Mouse (Mus musculus) embryonic facial prominence, embryonic 11.5 days (tissue): ENCODE results near the gene Rasd2. TPM values are rescaled to one million over a fixed set of nuclear protein-coding genes. Genes with fewer than 3 reads are reported as not detected.

Source experiments
- ATAC-seq: fragments of 200-750 bp; cut with Nextera tagmentation; replicated peaks from 2 replicates; pipeline ENCODE4 v1.8.0; 2017; ENCODE audit warnings: low read depth; ENCODE audit not compliant: insufficient number of reproducible peaks, low FRiP score, low TSS enrichment
- DNase-seq: peaks from one replicate; pipeline ENCODE4 v3.0.0-alpha.2; 2015; ENCODE audit warnings: low spot score
- H3K27ac ChIP-seq: fragments of 300-500 bp; sonication (generic); replicated peaks from 2 replicates; pipeline ENCODE4 v1.5.1; 2014; ENCODE audit warnings: mild to moderate bottlenecking, low read depth, low read length, control low read depth
- H3K27me3 ChIP-seq: fragments of 300-500 bp; sonication (generic); 2 replicates; pipeline ENCODE4 v1.6.1; 2014; ENCODE audit warnings: mild to moderate bottlenecking, low read length, moderate library complexity, mixed read lengths; ENCODE audit not compliant: control insufficient read depth, insufficient read depth
- H3K36me3 ChIP-seq: fragments of 300-500 bp; sonication (generic); replicated peaks from 2 replicates; pipeline ENCODE4 v1.6.1; 2014; ENCODE audit warnings: low read depth, mild to moderate bottlenecking, low read length, moderate library complexity, mixed read lengths; ENCODE audit not compliant: control insufficient read depth, insufficient read depth
- H3K4me1 ChIP-seq: fragments of 300-500 bp; sonication (generic); 2 replicates; pipeline ENCODE4 v1.6.1; 2014; ENCODE audit warnings: low read length, mixed read lengths; ENCODE audit not compliant: control insufficient read depth, insufficient read depth
- H3K4me2 ChIP-seq: fragments of 300-500 bp; sonication (generic); 2 replicates; pipeline ENCODE4 v1.6.1; 2014; ENCODE audit warnings: low read depth, mild to moderate bottlenecking, control low read depth, low read length, moderate library complexity
- H3K4me3 ChIP-seq: fragments of 300-500 bp; sonication (generic); 2 replicates; pipeline ENCODE4 v1.5.1; 2014; ENCODE audit warnings: low read depth, low read length, control low read depth
- H3K9ac ChIP-seq: fragments of 300-500 bp; sonication (generic); replicated peaks from 2 replicates; pipeline ENCODE4 v1.6.1; 2014; ENCODE audit warnings: mild to moderate bottlenecking, control low read depth, low read length
- H3K9me3 ChIP-seq: fragments of 300-500 bp; sonication (generic); replicated peaks from 2 replicates; pipeline ENCODE4 v1.6.1; 2016; ENCODE audit warnings: mild to moderate bottlenecking, low read length, inconsistent platforms, mixed read lengths; ENCODE audit not compliant: control insufficient read depth
- WGBS: fragments of 180-500 bp; shearing (Covaris S2); extraction: QIAGEN DNeasy Blood & Tissue Kit; methylation state at CpG from one replicate; pipeline ENCODE4 v1.1.7; 2014; 5-methylcytosine and 5-hydroxymethylcytosine counted together
- polyA plus RNA-seq: library from polyadenylated mRNA; unstranded; fragments of >200 nt; fragmentation: Nextera tagmentation; extraction: Ambion mirVana; gene quantifications from 2 replicates; pipeline ENCODE4 v1.2.1, GENCODE M21; 2014

The Rasd2 gene
- 0.31 and 0.93 TPM in 2 replicates for polyA plus RNA-seq

DNA sequence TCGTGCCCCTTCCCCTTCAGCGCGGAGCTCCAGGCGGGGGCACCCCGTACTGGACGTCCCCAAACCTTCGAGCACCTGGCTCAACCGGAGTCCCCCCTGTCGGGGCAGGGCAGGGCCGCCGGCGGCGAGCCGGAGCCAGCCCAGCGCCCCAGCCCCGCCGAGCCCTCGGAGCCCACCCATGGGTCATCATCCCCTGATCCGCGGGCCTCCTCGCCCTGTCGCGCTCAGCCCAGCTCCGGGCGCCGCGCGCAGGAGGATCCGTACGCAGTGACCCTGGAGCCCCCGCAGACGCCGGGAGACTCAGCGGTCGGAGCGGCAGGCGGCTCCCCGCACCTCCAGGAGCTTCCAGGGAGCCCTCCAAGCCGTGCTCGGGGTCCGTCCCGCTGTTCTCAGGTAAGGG, at the start of gene Rasd2:
Rasd2 (plus strand) TSS at position 259 of the 400 bp plus-strand sequence.
- no peak for DNase-seq
- Histone ChIP-seq H3K36me3 (no peaks in the 10 kb centered on the region), H3K27me3 (peaks cover 38% of the 10 kb centered on the region), H3K27ac (no peak within 1 kb of the TSS), H3K4me1 (0 out of 2 replicates have a peak, but pooled peaks cover 3% of the 10 kb centered on the region), H3K4me3 (peak within 1 kb of the TSS; percentile 46), H3K9ac (peak within 1 kb of the TSS; percentile 19; the same call in 1 of the 2 replicates), H3K4me2 (peak within 1 kb of the TSS; percentile 97), H3K9me3 (no peaks in the 10 kb centered on the region)
- no peak for ATAC-seq
- 2% methylated on average over 31 of the region's 42 CpGs for WGBS

DNA sequence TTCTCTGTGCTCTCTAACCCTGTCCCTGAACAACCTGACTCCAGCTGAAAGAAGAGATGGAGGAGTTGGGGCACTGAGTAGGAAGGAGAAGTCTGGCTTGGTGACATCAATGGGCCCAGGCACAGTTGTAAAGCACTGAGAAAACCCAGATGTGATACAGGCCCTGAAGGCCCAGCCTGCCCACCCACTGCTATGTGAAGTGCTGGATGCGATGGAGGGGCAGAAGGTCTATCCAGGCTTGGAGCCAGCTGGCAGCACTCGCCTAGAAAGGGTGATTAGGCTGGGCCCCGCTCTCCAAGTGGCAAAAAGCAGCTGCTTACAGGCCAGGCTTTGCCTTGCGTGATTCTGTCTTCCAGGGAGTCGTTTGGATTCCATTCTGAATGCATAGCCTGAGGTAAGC, 44.4 kb upstream of the Rasd2 start:
- H3K9ac ChIP-seq, result no peak overlapping the region
- no peaks in the 10 kb centered on the region for H3K36me3 ChIP-seq
- WGBS, result 77% methylated on average over 5 of the region's 5 CpGs
- ATAC-seq, result no peak
- no peak overlapping the region for H3K27ac ChIP-seq
- no peaks in the 10 kb centered on the region for H3K27me3 ChIP-seq
- no peak overlapping the region for H3K4me2 ChIP-seq
- no peaks in the 10 kb centered on the region for H3K4me1 ChIP-seq
- no peak overlapping the region for H3K4me3 ChIP-seq
- H3K9me3 ChIP-seq, result no peaks in the 10 kb centered on the region
- no peak for DNase-seq

DNA sequence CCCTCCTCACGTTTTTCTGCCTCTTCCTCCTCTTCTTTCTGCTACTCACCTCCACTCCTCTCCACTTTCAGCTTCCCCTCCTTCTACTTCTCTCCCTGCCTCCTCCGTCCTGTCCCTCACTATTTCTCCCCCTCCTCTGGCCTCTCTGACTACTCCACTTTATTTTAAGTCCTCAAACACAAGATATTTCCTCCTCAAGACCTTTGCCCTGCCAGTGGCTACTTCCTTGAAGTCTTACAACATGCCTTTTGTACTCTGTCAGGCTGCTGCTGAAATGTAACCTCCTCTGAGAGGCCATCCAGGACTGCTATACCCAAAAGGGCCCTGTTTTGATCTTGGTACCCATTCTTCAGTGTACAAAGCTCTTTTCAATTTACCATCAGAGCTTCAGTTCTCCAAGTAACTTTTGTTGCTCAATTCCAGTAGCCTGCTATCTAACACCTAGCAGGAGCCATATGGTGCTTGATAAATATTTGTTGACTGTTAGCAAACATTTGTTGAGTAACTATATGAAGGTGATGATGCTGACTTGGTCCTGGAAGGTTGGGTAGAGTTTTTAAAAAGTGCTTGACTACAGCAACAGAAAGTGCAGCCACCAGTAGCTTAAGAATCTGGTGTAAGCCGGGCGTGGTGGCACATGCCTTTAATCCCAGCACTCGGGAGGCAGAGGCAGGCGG, 41.6 kb upstream of the Rasd2 start:
- ATAC-seq (no peak), DNase-seq (no peak)
- H3K9ac ChIP-seq, result no peak overlapping the region
- no peak overlapping the region for H3K4me2 ChIP-seq
- no peaks in the 10 kb centered on the region for H3K9me3 ChIP-seq
- 70% methylated on average over 6 of the region's 6 CpGs for WGBS
- H3K27ac ChIP-seq, result no peak overlapping the region
- H3K4me3 ChIP-seq, result no peak overlapping the region
- no peaks in the 10 kb centered on the region for H3K27me3 ChIP-seq
- H3K36me3 ChIP-seq, result no peaks in the 10 kb centered on the region
- no peaks in the 10 kb centered on the region for H3K4me1 ChIP-seq

DNA sequence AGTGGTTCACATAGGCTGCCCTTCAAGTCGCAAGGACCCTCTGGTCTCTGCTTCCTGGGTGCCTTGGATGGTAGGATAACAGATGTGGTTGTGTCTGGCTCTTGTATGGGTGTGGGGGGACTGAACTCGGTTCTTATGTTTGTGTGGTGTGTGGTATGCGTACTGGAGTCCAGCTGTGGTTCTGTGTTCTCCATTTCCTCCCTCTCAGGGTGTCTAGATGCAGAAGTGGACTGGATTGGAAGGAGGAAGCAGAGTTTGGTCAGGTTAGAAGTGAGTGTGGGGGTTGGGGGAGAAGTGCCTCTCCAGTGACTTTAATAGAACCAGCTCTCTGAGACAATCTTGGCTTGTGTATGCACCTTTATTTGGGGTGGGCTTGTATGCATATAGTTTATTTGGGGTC, 20.7 kb upstream of the Rasd2 start:
- DNase-seq (no peak), ATAC-seq (no peak)
- Histone ChIP-seq H3K27ac (no peak overlapping the region), H3K4me2 (no peak overlapping the region), H3K4me3 (no peak overlapping the region), H3K9ac (no peak overlapping the region), H3K9me3 (no peaks in the 10 kb centered on the region), H3K36me3 (no peaks in the 10 kb centered on the region), H3K27me3 (no peaks in the 10 kb centered on the region), H3K4me1 (no peaks in the 10 kb centered on the region)
- 79% methylated on average over 3 of the region's 3 CpGs for WGBS

DNA sequence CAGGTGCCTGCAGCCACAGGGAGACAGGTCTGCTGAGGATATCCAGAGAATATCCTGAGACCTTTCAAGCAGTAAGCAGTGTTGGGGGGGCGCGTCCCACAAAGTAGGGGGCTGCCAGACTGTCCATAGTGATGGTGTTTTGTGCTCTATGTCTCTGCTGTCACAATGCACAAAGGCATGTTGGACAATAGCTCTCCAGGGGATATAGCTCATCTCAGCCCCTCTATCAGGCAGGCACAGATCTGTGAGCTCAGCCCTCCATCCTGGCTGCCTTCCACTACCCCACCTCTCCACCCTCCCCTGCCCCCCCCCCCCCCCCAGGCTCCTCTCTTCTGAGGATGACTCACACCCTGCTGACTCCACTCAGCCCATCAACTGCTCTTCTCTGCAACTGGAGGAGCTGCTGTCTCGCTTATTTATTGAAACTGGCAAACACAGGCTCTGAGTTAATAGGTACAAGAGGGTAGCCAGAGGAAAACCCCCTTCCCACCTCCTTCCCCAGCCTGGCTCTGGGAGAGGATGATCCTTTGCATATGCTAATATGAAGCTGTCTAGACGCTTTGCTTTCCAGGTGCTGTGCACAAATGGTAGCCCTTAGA, 19.2 kb upstream of the Rasd2 start:
- Histone ChIP-seq H3K27me3 (no peaks in the 10 kb centered on the region), H3K36me3 (no peaks in the 10 kb centered on the region), H3K9ac (no peak overlapping the region), H3K4me3 (no peak overlapping the region), H3K4me1 (no peaks in the 10 kb centered on the region), H3K9me3 (no peaks in the 10 kb centered on the region), H3K27ac (no peak overlapping the region), H3K4me2 (no peak overlapping the region)
- no peak for DNase-seq
- 45% methylated on average over 4 of the region's 4 CpGs for WGBS
- ATAC-seq, result no peak; the same call in 1 of the 2 replicates

DNA sequence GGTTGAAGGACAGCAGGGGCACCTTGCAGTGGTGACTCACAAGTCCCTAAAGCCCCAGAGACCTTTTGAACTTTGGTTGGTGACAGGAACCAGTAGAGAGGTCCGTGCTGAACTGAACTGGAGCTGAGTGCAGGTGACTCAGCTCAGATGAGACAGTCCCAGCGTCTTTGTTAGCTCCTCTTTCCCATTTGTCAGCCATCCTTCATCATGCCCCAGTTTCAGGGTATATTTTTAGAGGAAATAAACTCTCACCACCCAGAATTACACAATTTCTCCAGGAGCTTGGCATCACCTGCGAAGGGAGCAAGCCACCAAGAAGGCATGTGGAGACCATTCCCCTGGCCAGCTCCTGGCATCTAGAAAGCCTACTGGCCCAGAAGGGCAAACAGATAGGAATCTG, 16.6 kb upstream of the Rasd2 start:
- H3K4me3 ChIP-seq, result no peak overlapping the region
- ATAC-seq (no peak), DNase-seq (no peak)
- no peaks in the 10 kb centered on the region for H3K36me3 ChIP-seq
- WGBS, result 79% methylated on average over 3 of the region's 3 CpGs
- no peaks in the 10 kb centered on the region for H3K9me3 ChIP-seq
- H3K9ac ChIP-seq, result no peak overlapping the region
- H3K4me2 ChIP-seq, result no peak overlapping the region
- H3K27ac ChIP-seq, result no peak overlapping the region
- H3K27me3 ChIP-seq, result no peaks in the 10 kb centered on the region
- H3K4me1 ChIP-seq, result no peaks in the 10 kb centered on the region

DNA sequence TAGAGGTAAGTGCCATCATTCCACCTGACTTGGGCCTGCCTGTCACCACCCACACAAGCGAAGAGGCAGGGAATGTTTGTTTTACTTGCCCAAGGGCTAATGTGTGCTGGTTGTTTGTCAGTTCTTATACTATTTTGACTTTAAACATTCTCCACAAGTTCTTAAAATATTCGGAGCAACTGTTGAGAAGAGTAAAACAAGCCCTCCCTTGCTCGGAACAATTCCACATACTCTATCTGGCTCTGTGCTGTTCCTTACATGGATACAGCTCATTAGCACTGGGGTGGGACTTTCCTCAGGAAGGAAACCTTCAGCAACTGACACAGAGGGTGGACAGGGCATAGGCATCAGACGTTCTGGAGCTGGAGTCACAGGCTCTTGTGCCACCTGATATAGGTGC, 15.9 kb upstream of the Rasd2 start:
- no peak overlapping the region for H3K27ac ChIP-seq
- no peak overlapping the region for H3K4me2 ChIP-seq
- DNase-seq, result no peak
- no peak overlapping the region for H3K9ac ChIP-seq
- WGBS, result 75% methylated on average over 4 of the region's 4 CpGs
- H3K4me3 ChIP-seq, result no peak overlapping the region
- H3K9me3 ChIP-seq, result no peaks in the 10 kb centered on the region
- H3K27me3 ChIP-seq, result no peaks in the 10 kb centered on the region
- no peak for ATAC-seq
- no peaks in the 10 kb centered on the region for H3K36me3 ChIP-seq
- no peaks in the 10 kb centered on the region for H3K4me1 ChIP-seq

DNA sequence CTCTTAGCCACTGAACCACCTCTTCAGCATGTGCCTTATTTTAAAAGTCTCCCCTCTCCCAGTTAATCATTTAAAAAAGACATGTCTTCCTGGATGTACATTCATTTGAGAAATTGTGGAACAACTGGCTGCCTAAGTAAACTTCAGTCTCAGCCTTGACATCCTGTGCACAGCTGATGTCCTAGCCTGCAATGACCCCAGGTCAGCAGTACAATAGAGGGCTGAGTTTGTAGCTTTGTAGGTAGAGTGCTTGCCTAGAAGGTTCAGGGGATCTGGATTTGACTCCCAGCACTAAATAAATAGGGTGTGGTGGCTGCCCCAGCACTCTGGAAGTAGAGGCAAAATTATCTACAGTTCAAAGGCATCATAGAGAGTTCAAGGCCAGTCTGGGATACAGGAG, 15.4 kb upstream of the Rasd2 start:
- Histone ChIP-seq H3K9me3 (no peaks in the 10 kb centered on the region), H3K36me3 (no peaks in the 10 kb centered on the region), H3K4me1 (no peaks in the 10 kb centered on the region), H3K9ac (no peak overlapping the region), H3K4me2 (no peak overlapping the region), H3K4me3 (no peak overlapping the region), H3K27me3 (no peaks in the 10 kb centered on the region), H3K27ac (no peak overlapping the region)
- DNase-seq (no peak), ATAC-seq (no peak)
